Mouse (Mus musculus) cerebellum, adult 2 months (tissue): Measurements from ENCODE around the gene Gm7030.
"Not testable (repeated sequence)": the region's sequence is repeated elsewhere in the genome, so short reads cannot be mapped to it uniquely, and the experiment has no call there.

Experiments used
- CTCF ChIP-seq: fragments of 200-500 bp; IDR thresholded peaks from 2 replicates; pipeline ENCODE4 v1.5.1; 2011; ENCODE audit warnings: low read depth, mild to moderate bottlenecking, control low read depth, low read length, moderate library complexity, borderline replicate concordance; ENCODE audit not compliant: insufficient read depth
- POLR2A ChIP-seq: fragments of 200-500 bp; IDR thresholded peaks from 2 replicates; pipeline ENCODE4 v1.6.1; 2011; ENCODE audit warnings: low read length, control low read depth, borderline replicate concordance; ENCODE audit not compliant: insufficient read depth

GRCm38 (mm10) chr17:36136299-36136848, 7.1 kb upstream of the Gm7030 start:
- not testable (repeated sequence) for TF ChIP-seq POLR2A, CTCF
